Mouse (Mus musculus) common myeloid progenitor, adult 5-6 weeks (primary cell): Measurements from ENCODE around the gene Ncf4. TPM values are rescaled to one million over a fixed set of nuclear protein-coding genes. Genes with fewer than 3 reads are reported as not detected.
A peak's percentile ranks its signal among the peaks of the same experiment; 100 is the strongest.

ENCODE experiments used
- ATAC-seq: replicated peaks from 2 replicates; pipeline ENCODE4 v1.8.0; 2016; ENCODE audit warnings: low read depth, mild to moderate bottlenecking, moderate TSS enrichment, inconsistent platforms; ENCODE audit not compliant: poor library complexity, severe bottlenecking
- total RNA-seq: library from RNA; stranded (forward); fragments of 200-1000, 187-1606 nt; gene quantifications from 2 replicates; pipeline ENCODE4 v1.2.3, GENCODE M21; 2017

Gene Ncf4
- total RNA-seq, 1 experiment from 2014 or later, result 42.8 TPM

GRCm38 (mm10) chr15:78303665-78304233 is 59.1 kb downstream of the Ncf4 start:
- ATAC-seq, result no peak

GRCm38 (mm10) chr15:78305341-78305933 is 60.8 kb downstream of the Ncf4 start, which contains the start of gene Csf2rb2:
Gene Csf2rb2 (minus strand): TSS chr15:78305721.
- peak; percentile 92 for ATAC-seq

GRCm38 (mm10) chr15:78309865-78310264 is 65.3 kb downstream of the Ncf4 start:
- ATAC-seq, result no peak

DNA sequence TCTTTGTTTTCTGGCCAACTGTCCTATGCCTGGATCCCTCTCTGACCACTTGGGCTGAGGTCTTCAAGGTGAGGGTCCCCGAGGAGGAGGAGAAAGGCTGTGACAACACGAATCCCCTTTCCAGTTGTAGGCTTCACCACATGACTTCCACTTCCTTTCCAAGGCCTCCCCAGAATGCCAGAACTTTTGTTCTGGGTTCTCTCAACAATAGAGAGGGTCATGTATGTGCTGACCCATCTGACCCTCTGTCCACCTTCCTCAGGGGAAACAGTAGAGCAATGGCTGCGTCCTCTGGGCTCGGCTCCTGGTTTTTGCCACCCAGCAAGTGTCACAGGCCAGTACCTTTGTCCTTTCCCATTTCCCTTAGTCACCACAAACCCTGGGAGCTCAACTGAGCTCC is 66.4 kb downstream of the Ncf4 start:
- no peak for ATAC-seq

Other genes starting within 250 kb of the Ncf4 start
- gene Cacng2, start 124.8 kb upstream of the Ncf4 start, total RNA-seq, result not detected in 2 replicates
- gene Ift27, start 70.7 kb upstream of the Ncf4 start, total RNA-seq, result 14.3 and 18.2 TPM in 2 replicates
- not detected in 2 replicates for gene Pvalb, start 38.4 kb upstream of the Ncf4 start, total RNA-seq
- 1.2 and 2.4 TPM in 2 replicates for gene Csf2rb2, start 60.9 kb downstream of the Ncf4 start, total RNA-seq
- gene Csf2rb, start 81.0 kb downstream of the Ncf4 start, total RNA-seq, result 18.1 and 33.5 TPM in 2 replicates
- not detected in 2 replicates for gene Tex33, start 151.1 kb downstream of the Ncf4 start, total RNA-seq
- 7.3 and 11.1 TPM in 2 replicates for gene Tst, start 161.1 kb downstream of the Ncf4 start, total RNA-seq
- 22.9 and 45.3 TPM in 2 replicates for gene Mpst, start 161.6 kb downstream of the Ncf4 start, total RNA-seq
- gene Kctd17, start 183.8 kb downstream of the Ncf4 start, total RNA-seq, result 11.8 and 22.8 TPM in 2 replicates
- gene Tmprss6, start 223.8 kb downstream of the Ncf4 start, total RNA-seq, result not detected in 2 replicates